Mouse (Mus musculus): Measurements from ENCODE around the gene Os9. TPM values are rescaled to one million over a fixed set of nuclear protein-coding genes. Genes with fewer than 3 reads are reported as not detected.
A peak's percentile ranks its signal among the peaks of the same experiment; 100 is the strongest.
"Not testable (repeated sequence)": the region's sequence is repeated elsewhere in the genome, so short reads cannot be mapped to it uniquely, and the experiment has no call there.

Os9 gene
- total RNA-seq, 1 experiment from 2014 or later = 262 TPM

DNA sequence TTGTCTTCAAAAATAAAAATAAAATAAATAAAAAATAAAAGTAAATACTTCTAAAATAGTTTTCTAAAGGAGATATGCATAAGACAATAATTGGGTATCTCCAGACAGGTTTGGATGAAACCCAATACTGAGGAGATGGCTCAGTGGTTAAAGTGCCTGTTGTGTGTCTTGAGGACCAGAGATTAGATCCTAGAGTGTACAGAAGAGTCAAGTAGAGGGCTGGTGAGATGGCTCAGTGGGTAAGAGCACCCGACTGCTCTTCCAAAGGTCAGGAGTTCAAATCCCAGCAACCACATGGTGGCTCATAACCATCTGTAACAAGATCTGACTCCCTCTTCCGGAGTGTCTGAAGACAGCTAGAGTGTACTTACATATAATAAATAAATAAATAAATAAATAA is 48.0 kb downstream of the Os9 start:
- ATAC-seq (replicated peaks; ENCODE audit: insufficient number of reproducible peaks, low FRiP score, low TSS enrichment, poor library complexity, severe bottlenecking) = not testable (repeated sequence)

DNA sequence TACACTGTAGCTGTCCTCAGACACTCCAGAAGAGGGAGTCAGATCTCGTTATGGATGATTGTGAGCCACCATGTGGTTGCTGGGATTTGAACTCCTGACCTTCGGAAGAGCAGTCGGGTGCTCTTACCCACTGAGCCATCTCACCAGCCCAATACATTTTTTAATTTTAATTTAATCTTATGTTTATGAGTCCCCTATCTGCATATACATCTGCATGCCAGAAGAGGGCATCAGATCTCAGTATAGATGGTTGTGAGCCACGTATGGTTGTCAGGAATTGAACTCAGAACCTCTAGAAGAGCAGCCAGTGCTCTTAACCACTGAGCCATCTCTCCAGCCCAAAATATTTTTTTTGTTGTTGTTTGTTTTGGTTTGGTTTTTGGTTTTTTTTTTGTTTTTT is 48.7 kb downstream of the Os9 start:
- ATAC-seq (replicated peaks; ENCODE audit: insufficient number of reproducible peaks, low FRiP score, low TSS enrichment, poor library complexity, severe bottlenecking) = not testable (repeated sequence)

DNA sequence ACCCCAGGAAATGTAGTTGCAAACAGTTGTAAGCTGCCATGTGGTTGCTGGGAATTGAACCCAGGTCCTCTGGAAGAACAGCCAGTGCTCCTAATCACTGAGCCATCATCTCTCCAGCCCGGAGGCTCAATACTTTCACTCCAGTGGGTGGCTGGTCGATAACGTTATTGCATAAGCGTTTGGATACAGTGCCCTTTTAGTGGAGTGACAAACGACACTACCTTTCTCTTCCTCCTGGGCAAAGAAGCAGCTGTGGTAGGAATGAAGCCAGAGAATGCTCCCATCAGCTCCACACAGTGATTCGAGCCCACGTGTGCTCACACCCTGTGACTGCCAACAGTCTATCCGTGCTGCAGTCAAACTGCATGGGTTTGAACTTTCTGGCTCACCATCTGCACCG is 49.7 kb downstream of the Os9 start:
- ATAC-seq (replicated peaks; ENCODE audit: insufficient number of reproducible peaks, low FRiP score, low TSS enrichment, poor library complexity, severe bottlenecking) = no peak

DNA sequence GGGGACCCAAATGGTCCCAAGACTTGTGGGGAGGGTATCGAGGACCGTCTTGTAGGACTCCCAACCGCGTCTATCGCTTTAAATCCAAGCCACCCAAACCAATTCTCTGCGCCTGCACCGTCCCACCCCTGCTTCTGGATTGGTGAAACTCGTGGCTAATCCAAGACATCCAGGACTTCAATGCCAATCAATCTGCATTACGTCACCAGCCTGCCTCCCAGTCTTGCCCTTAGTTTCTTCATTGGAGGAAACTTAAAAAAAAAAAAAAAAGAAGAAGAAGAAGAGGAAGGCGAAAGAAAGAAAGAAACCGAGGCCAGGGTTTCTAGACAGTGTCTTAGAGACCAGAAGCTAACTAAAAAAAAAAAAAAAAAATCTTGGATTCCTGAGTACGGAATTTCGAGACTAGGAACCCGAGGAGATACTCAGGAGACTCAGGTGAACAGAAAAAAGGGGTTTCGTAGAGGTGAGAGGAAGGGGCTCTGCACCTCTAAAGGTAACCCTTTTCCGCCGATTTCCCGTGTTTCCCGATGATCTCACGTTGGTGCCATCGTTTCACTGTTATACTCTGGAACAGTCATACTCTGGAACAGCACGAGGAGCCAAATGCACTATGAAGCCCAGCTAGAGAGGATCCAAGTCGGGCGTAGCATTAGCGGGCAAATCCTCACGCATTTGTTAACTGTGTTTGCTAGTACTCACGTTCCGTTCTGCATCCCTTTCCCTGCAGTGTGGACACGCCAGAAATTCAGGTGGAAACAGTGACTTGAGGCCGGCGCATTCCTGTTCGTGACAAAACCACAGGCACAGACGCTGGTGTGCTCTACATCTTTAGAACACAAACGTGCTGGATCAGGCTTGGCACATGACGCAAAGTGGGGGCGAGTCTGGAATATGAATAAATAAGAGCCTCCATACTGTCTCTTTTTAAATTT is 50.5 kb downstream of the Os9 start, which contains the start of gene Tspan31:
Gene Tspan31 (minus strand): TSS at position 75 of the 932 bp plus-strand sequence.
- ATAC-seq (replicated peaks; ENCODE audit: insufficient number of reproducible peaks, low FRiP score, low TSS enrichment, poor library complexity, severe bottlenecking) = peak; percentile 81

DNA sequence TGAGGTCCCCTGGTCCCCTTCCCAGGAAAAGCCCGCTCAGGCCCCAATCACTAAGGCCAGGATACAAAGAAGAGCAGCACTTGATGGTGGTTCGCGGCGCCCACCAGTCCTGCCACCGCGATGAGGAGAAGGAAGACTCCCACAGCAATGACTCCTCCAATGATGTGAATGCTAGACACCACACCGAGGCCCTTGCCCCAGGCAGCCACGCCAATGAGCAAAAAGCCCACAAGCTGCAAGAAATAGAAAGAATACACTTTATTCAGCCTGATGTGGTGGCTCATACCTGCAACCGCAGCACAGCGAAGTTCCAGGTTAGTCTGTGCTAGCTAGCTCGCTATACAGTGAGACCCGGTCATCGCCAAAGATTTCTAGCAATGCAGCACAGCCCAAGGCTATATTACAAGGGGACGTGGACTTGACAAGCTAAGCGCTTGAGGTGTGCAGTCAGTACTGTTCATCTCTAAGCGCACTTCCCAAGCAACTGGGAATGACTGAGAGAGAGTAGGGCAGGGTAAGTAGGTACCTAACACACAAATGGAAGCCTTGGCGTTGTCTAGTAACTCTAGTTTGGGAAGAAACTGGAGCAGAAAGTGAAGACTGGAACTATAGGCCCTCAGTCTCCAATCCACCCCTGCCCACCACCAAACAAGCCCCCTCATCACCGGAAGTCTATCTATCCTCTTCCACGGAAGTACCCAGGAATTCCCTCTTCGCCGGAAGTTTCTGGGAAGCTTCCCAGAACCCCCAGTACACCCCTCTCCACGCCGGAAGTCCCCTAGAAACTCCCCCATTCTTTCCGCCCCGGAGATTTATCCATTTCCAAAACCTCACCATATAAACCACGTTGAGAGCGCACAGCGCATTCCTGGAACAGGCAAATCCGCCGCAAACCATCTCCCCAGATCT is 51.4 kb downstream of the Os9 start:
- no peak for ATAC-seq (replicated peaks; ENCODE audit: insufficient number of reproducible peaks, low FRiP score, low TSS enrichment, poor library complexity, severe bottlenecking)

DNA sequence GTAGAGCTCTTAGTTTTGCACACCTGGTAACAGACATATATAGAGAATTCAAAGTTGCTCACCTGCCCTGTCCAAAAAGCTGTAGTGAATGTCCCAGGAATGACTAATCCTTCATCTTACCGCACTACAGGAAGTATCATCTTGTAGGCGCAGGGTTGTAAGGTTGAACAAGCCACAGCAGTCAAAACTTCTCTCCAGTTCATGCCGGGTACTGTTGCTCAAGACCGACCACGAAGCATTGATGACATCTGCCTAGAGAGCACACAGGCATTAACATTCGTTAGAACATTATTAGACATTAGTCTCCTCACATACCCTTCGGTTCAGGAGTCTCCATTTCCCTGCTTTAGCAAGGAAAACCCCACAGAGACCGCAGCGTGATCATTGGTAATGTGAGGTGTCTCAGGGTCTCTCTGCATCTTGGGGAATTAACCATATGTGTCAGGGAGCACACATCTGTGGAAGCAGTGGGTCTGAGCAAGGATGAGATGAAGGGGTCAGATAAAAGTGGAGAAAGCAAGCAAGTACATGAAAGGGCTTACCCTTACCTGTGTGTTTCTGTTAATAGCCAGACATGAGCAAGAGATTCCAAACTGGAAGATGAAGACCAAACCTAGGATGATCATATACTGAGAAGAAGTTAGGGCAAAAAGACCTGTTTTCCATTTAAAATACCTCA is 52.4 kb downstream of the Os9 start:
- no peak for ATAC-seq (replicated peaks; ENCODE audit: insufficient number of reproducible peaks, low FRiP score, low TSS enrichment, poor library complexity, severe bottlenecking)

DNA sequence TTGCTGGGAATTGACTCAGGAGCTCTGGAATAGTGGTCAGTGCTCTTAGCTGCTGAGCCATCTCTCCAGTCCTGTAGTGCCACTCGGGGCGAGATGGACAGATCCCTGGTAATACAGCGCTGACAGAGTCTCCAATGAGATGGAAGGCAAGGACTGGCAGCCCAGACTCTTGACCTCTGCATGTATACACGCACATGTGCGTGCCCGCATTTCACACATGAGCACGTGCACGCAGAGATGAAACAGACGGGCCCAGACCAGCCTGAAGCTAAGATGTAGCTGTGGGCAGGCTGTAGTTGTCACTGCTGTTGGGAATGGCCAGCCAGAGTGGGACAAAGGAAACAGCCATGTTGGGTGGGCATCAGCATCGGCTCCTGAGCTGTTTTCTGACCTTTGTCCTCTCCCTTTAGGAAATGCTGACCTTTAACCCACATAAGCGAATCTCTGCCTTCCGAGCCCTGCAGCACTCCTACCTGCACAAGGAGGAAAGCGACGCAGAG is 54.4 kb downstream of the Os9 start:
- no peak for ATAC-seq (replicated peaks; ENCODE audit: insufficient number of reproducible peaks, low FRiP score, low TSS enrichment, poor library complexity, severe bottlenecking)

DNA sequence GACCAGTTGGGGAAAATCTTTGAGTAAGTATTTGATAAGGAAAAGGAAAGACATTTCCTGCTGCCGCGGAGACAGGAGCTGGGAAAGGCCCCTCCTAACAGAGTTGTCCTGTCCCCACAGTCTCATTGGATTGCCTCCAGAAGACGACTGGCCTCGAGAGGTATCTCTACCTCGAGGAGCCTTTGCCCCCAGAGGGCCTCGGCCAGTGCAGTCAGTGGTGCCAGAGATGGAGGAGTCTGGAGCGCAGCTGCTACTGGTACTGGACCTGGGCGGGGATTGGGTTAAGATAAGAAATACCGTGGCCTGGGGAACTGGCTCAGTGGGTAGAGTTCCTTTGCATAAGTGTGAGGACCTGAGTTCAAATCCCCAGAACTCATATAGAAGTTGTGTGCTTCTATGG is 55.0 kb downstream of the Os9 start:
- ATAC-seq (replicated peaks; ENCODE audit: insufficient number of reproducible peaks, low FRiP score, low TSS enrichment, poor library complexity, severe bottlenecking) = no peak

DNA sequence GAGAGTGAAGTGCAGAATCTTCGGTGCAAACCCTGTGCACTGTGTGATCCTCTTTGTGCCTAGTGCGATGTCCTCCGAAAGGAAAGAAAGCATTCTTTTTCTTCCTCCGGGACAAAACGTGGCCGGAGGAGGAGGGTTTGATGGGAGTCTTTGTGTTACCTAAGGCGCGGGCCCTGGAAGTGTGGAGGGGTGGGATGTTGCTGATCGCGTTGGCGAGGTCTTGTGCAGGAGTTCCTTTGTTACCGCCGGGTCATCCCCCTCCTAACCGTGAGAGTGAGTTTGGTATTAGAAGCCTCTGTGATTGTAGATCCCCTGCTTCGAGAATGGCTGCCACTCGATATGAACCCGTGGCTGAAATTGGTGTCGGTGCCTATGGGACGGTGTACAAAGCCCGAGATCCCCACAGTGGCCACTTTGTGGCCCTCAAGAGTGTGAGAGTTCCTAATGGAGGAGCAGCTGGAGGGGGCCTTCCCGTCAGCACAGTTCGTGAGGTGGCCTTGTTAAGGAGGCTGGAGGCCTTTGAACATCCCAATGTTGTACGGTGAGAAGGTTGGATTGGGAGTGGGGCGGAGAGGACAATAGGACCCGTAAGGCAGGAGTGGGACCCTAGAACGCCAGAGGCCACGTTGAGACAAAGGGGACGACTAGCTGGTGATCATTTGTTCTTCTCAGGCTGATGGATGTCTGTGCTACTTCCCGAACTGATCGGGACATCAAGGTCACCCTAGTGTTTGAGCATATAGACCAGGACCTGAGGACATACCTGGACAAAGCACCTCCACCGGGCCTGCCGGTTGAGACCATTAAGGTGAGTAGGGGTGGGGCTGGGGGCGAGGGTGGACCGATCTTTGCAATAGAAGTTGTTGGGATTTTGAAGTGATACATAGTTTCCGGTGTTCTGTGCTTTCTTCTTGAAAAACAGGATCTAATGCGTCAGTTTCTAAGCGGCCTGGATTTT is 56.7 kb downstream of the Os9 start:
- ATAC-seq (replicated peaks; ENCODE audit: insufficient number of reproducible peaks, low FRiP score, low TSS enrichment, poor library complexity, severe bottlenecking) = no peak

DNA sequence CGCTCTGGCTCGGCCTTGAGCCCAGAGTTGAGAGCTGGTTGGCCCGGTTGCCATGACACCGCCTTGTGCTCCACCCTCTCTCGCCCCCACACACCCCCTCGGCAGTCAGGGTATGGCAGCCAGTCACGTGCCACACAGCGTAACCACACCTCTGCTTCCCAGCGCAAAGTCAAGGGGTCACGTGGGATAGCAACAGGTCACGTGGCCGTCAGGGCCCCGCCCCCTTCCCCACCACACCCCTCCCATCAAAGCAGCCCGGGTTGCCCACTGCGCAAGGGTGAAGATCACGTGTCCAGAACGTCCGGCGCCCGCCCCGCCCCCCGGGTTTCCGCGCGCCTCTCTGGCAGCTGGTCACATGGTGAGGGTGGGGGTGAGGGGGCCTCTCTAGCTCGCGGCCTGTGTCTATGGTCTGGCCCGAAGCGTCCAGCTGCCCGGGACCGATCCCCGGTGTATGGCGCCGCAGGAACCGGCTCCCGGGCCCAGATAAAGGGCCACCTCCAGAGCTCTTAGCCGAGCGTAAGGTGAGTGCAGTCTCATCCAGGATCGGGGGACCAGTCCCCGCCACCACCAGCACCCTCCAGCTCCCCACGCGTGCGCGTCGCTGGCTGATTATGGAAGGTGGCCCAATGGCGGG is 57.6 kb downstream of the Os9 start, which contains the start of gene Cdk4:
Gene Cdk4 (plus strand): TSS at position 296 of the 634 bp plus-strand sequence.
- peak; percentile 78 for ATAC-seq (replicated peaks; ENCODE audit: insufficient number of reproducible peaks, low FRiP score, low TSS enrichment, poor library complexity, severe bottlenecking)

DNA sequence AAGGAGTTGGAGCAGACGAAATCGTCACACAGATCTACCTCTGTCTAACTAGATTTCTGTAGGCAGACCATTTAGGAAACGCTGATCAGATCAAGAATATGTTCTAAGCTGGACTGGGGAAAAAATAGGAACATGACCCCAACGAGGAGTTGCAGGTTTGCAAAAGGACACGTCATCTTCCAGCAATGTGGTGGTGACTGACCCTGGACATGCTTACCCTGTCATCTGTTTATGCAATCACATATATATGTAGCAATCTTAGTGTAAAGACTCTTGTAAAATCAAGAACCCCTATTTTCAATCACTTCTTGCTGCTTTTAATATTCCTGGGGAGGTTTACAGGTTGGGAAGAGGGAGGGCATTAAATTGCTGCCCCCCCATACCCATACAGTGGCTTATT is 58.4 kb downstream of the Os9 start:
- no peak for ATAC-seq (replicated peaks; ENCODE audit: insufficient number of reproducible peaks, low FRiP score, low TSS enrichment, poor library complexity, severe bottlenecking)

DNA sequence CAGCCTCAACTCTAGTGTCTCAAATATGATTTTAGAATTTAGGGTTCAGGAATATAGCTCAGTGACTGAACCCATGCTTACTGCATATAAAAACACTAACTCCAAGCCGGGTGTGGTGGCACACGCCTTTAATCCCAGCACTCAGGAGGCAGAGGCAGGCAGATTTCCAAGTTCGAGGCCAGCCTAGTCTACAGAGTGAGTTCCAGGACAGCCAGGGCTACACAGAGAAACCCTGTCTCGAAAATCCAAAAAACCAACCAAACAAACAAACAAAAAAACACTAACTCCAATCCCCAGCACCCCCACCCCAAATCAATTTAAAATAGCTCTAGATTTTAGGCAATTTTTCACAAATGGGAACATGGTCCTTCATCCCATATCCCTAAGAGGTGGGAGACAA is 58.8 kb downstream of the Os9 start:
- not testable (repeated sequence) for ATAC-seq (replicated peaks; ENCODE audit: insufficient number of reproducible peaks, low FRiP score, low TSS enrichment, poor library complexity, severe bottlenecking)

DNA sequence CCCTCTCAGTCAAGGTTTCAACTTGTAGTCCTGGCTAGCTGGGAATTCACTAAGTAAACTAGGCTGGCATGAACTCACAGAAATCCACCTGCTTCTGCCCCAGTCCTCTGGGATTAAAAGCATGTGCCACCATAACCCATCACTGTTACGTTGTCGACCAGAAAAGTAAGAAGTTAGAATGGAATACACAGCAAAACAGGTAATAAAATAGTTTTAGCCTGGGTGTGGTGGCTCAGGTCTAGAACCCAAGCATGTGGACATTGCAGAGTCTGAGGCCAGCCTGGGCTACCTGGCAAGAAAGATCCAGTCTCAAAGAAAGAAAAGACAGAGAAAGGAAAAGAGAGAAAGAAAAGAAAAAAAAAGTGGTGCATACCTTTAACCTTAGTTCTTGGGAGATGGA is 59.4 kb downstream of the Os9 start:
- ATAC-seq (replicated peaks; ENCODE audit: insufficient number of reproducible peaks, low FRiP score, low TSS enrichment, poor library complexity, severe bottlenecking) = no peak

DNA sequence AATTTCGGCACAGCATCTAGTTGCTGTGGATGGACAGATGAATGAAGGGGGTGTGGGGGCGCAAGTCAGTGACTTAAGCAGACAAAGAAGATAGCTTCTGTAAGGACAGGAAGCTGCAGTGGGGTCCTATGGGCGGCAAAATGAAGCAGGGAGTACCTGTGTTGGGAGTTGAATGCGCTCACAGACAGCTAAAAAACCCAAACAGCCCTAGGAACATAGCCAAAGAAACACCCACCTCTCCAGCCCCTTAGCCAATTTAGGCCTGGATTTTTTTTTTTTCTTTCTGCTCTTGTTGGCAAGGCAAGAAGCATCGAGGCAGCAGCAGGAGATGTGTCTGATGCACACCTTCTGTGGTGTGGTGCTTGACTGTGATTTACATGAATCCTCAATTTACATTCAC is 59.8 kb downstream of the Os9 start:
- ATAC-seq (replicated peaks; ENCODE audit: insufficient number of reproducible peaks, low FRiP score, low TSS enrichment, poor library complexity, severe bottlenecking) = no peak

DNA sequence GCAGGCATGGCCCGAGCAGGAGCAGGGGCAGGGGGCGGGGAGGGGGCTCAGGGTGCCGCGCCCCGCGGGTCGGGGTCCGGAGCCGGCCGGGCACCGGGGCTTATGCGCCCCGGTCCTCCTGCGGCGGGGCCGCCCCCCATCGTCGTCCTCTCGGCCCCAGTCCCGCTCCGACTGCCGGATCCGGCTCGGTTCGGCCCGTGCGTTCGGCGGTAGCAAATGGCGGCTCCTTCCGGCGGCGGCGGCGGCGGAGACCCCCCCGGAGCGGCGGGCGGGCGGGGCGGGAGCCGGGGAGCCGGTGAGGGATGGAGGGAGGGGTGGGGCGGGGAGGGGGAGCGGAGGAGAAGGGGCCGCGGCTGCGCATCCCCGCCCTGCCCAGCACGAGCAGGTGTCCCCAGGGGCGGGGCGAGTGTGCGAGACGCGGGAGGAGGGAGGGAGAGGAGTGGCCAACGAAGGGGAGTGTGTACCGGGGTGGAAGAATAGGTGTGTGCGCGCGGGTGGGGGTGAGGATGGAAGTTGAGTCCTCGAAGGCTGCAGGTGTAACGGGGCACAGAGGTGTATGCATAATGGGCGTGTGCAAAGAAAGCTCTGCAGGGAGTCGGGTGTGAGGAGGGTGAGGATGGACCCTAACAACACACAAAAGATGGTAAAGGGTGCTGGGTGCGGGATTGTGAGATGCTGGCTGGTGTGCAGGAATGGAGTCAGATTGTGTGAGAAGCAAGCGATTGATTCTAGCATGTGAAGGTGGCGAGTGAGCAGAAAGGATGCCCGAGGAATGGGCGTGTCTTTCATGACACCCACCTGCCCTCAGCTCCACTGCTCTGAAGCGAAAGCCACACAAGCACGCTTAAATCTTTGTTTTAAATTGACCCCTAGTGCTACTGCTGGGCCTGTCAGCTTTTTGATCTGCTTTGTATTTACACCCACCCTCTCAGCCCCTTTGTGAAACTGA is 60.7 kb downstream of the Os9 start, which contains the start of gene March9:
Gene March9 (minus strand): TSS at position 217 of the 949 bp plus-strand sequence.
- ATAC-seq (replicated peaks; ENCODE audit: insufficient number of reproducible peaks, low FRiP score, low TSS enrichment, poor library complexity, severe bottlenecking) = no peak
